Mouse (Mus musculus) stomach, embryonic 16.5 days (tissue): Measurements from ENCODE around the gene Atp6v1c2. TPM values are rescaled to one million over a fixed set of nuclear protein-coding genes. Genes with fewer than 3 reads are reported as not detected.

Experiments
- ATAC-seq: fragments of 200-750 bp; cut with Nextera tagmentation; 2 replicates; pipeline ENCODE4 v1.8.0; 2017; ENCODE audit warnings: moderate number of reproducible peaks, moderate TSS enrichment; ENCODE audit not compliant: insufficient read depth, low FRiP score
- H3K27ac ChIP-seq: fragments of 300-500 bp; sonication (generic); 2 replicates; pipeline ENCODE4 v1.5.1; 2014; ENCODE audit warnings: low read length
- H3K27me3 ChIP-seq: fragments of 300-500 bp; sonication (generic); 2 replicates; pipeline ENCODE4 v1.6.1; 2014; ENCODE audit warnings: low read length, control low read depth, mixed read lengths; ENCODE audit not compliant: control insufficient read depth, insufficient read depth
- H3K36me3 ChIP-seq: fragments of 300-500 bp; sonication (generic); 2 replicates; pipeline ENCODE4 v1.6.1; 2014; ENCODE audit warnings: low read length; ENCODE audit not compliant: control insufficient read depth, insufficient read depth
- H3K4me1 ChIP-seq: fragments of 300-500 bp; sonication (generic); 2 replicates; pipeline ENCODE4 v1.6.1; 2014; ENCODE audit warnings: low read length, control low read depth, mixed read lengths; ENCODE audit not compliant: control insufficient read depth, insufficient read depth
- H3K4me2 ChIP-seq: fragments of 300-500 bp; sonication (generic); 2 replicates; pipeline ENCODE4 v1.6.1; 2014; ENCODE audit warnings: low read depth, low read length, mixed read lengths
- H3K4me3 ChIP-seq: fragments of 300-500 bp; sonication (generic); replicated peaks from 2 replicates; pipeline ENCODE4 v1.5.1; 2014; ENCODE audit warnings: mild to moderate bottlenecking, low read length
- H3K9ac ChIP-seq: fragments of 300-500 bp; sonication (generic); 2 replicates; pipeline ENCODE4 v1.6.1; 2014; ENCODE audit warnings: low read length
- H3K9me3 ChIP-seq: fragments of 300-500 bp; sonication (generic); replicated peaks from 2 replicates; pipeline ENCODE4 v1.6.1; 2016; ENCODE audit warnings: low read length, control low read depth; ENCODE audit not compliant: control insufficient read depth
- WGBS: fragments of 180-500 bp; shearing (Covaris S2); extraction: QIAGEN DNeasy Blood & Tissue Kit; methylation state at CpG from one replicate; pipeline ENCODE4 v1.1.7; 2014; 5-methylcytosine and 5-hydroxymethylcytosine counted together
- polyA plus RNA-seq: library from polyadenylated mRNA; unstranded; fragments of >200 nt; fragmentation: Nextera tagmentation; extraction: Ambion mirVana; gene quantifications from 2 replicates; pipeline ENCODE4 v1.2.1, GENCODE M21; 2015

Gene Atp6v1c2
- polyA plus RNA-seq, 1 experiment from 2014 or later, result 0.88 TPM

- H3K36me3 ChIP-seq, result no peaks in the 10 kb centered on the region
- no peak overlapping the region for H3K4me2 ChIP-seq
- H3K27ac ChIP-seq, result no peak overlapping the region
- no peaks in the 10 kb centered on the region for H3K9me3 ChIP-seq
- no peak overlapping the region for H3K9ac ChIP-seq
- 64% methylated on average over 16 of the region's 16 CpGs for WGBS
- no peak overlapping the region for H3K4me3 ChIP-seq
- no peaks in the 10 kb centered on the region for H3K4me1 ChIP-seq
- no peak for ATAC-seq
- no peaks in the 10 kb centered on the region for H3K27me3 ChIP-seq
Measured at GRCm38 (mm10) chr12:17310852-17311839, 18.0 kb downstream of the Atp6v1c2 start.

- Histone ChIP-seq H3K36me3 (no peaks in the 10 kb centered on the region), H3K27ac (no peak overlapping the region), H3K9me3 (no peaks in the 10 kb centered on the region), H3K27me3 (no peaks in the 10 kb centered on the region), H3K4me2 (no peak overlapping the region), H3K4me1 (no peaks in the 10 kb centered on the region), H3K9ac (no peak overlapping the region), H3K4me3 (no peak overlapping the region)
- 43% methylated on average over 4 of the region's 4 CpGs for WGBS
- ATAC-seq, result no peak
Measured at GRCm38 (mm10) chr12:17308246-17308645, 20.9 kb downstream of the Atp6v1c2 start.

GRCm38 (mm10) chr12:17305445-17305844, 23.7 kb downstream of the Atp6v1c2 start:
- WGBS, result 86% methylated on average over 7 of the region's 7 CpGs
- ATAC-seq, result no peak

GRCm38 (mm10) chr12:17299902-17300301, 29.3 kb downstream of the Atp6v1c2 start:
- no peaks in the 10 kb centered on the region for H3K27me3 ChIP-seq
- H3K9me3 ChIP-seq, result no peaks in the 10 kb centered on the region
- ATAC-seq, result no peak
- H3K36me3 ChIP-seq, result no peaks in the 10 kb centered on the region
- H3K4me1 ChIP-seq, result no peaks in the 10 kb centered on the region
- H3K9ac ChIP-seq, result no peak overlapping the region
- no peak overlapping the region for H3K4me2 ChIP-seq
- 94% methylated on average over 1 of the region's 1 CpGs for WGBS
- H3K4me3 ChIP-seq, result no peak overlapping the region
- peak overlapping the region; percentile 14; the same call in 1 of the 2 replicates for H3K27ac ChIP-seq

More at GRCm38 (mm10) chr12:17305445-17305844, 23.7 kb downstream of the Atp6v1c2 start:
- Histone ChIP-seq H3K36me3 (no peaks in the 10 kb centered on the region), H3K4me3 (no peak overlapping the region), H3K4me2 (no peak overlapping the region), H3K4me1 (no peaks in the 10 kb centered on the region), H3K27ac (no peak overlapping the region), H3K9ac (no peak overlapping the region), H3K9me3 (no peaks in the 10 kb centered on the region), H3K27me3 (no peaks in the 10 kb centered on the region)

- WGBS, result 65% methylated on average over 2 of the region's 2 CpGs
- H3K36me3 ChIP-seq, result no peaks in the 10 kb centered on the region
- no peaks in the 10 kb centered on the region for H3K4me1 ChIP-seq
- H3K27ac ChIP-seq, result no peak overlapping the region
- no peaks in the 10 kb centered on the region for H3K9me3 ChIP-seq
- no peak for ATAC-seq
- H3K9ac ChIP-seq, result no peak overlapping the region
- H3K27me3 ChIP-seq, result no peaks in the 10 kb centered on the region
- H3K4me2 ChIP-seq, result no peak overlapping the region
- no peak overlapping the region for H3K4me3 ChIP-seq
Measured at GRCm38 (mm10) chr12:17296899-17297298, 32.3 kb downstream of the Atp6v1c2 start.

GRCm38 (mm10) chr12:17290569-17290968, 38.6 kb downstream of the Atp6v1c2 start:
- WGBS, result 43% methylated on average over 4 of the region's 4 CpGs
- no peaks in the 10 kb centered on the region for H3K27me3 ChIP-seq
- peak; percentile 66 for ATAC-seq
- H3K4me1 ChIP-seq, result peaks cover 6% of the 10 kb centered on the region; the same call in 1 of the 2 replicates
- H3K36me3 ChIP-seq, result no peaks in the 10 kb centered on the region
- H3K4me2 ChIP-seq, result no peak overlapping the region
- H3K4me3 ChIP-seq, result no peak overlapping the region
- no peak overlapping the region for H3K27ac ChIP-seq
- no peaks in the 10 kb centered on the region for H3K9me3 ChIP-seq
- no peak overlapping the region for H3K9ac ChIP-seq

- Histone ChIP-seq H3K36me3 (peaks cover 4% of the 10 kb centered on the region), H3K9me3 (no peaks in the 10 kb centered on the region), H3K4me2 (no peak overlapping the region), H3K27ac (no peak overlapping the region), H3K27me3 (no peaks in the 10 kb centered on the region), H3K4me1 (peaks cover 6% of the 10 kb centered on the region; the same call in 1 of the 2 replicates), H3K4me3 (no peak overlapping the region), H3K9ac (no peak overlapping the region)
- WGBS, result 63% methylated on average over 2 of the region's 2 CpGs
- no peak for ATAC-seq
Measured at GRCm38 (mm10) chr12:17289913-17290312, 39.2 kb downstream of the Atp6v1c2 start.

- H3K27ac ChIP-seq, result no peak overlapping the region
- WGBS, result 63% methylated on average over 2 of the region's 2 CpGs
- no peak overlapping the region for H3K4me2 ChIP-seq
- ATAC-seq, result no peak
- H3K4me1 ChIP-seq, result peaks cover 6% of the 10 kb centered on the region; the same call in 1 of the 2 replicates
- no peak overlapping the region for H3K4me3 ChIP-seq
- H3K9ac ChIP-seq, result no peak overlapping the region
- H3K36me3 ChIP-seq, result peaks cover 11% of the 10 kb centered on the region
- no peaks in the 10 kb centered on the region for H3K27me3 ChIP-seq
- no peaks in the 10 kb centered on the region for H3K9me3 ChIP-seq
Measured at GRCm38 (mm10) chr12:17289060-17289459, 40.1 kb downstream of the Atp6v1c2 start.

GRCm38 (mm10) chr12:17288496-17288895, 40.7 kb downstream of the Atp6v1c2 start:
- Histone ChIP-seq H3K9me3 (no peaks in the 10 kb centered on the region), H3K4me1 (peaks cover 6% of the 10 kb centered on the region; the same call in 1 of the 2 replicates), H3K27ac (no peak overlapping the region), H3K36me3 (peaks cover 17% of the 10 kb centered on the region), H3K4me2 (no peak overlapping the region), H3K4me3 (no peak overlapping the region), H3K27me3 (no peaks in the 10 kb centered on the region), H3K9ac (no peak overlapping the region)
- no peak for ATAC-seq
- WGBS, result 55% methylated on average over 4 of the region's 4 CpGs
